Mouse (Mus musculus): ENCODE measurements around the gene Olfr183. TPM values are rescaled to one million over a fixed set of nuclear protein-coding genes. Genes with fewer than 3 reads are reported as not detected.
"Not testable (repeated sequence)": the region's sequence is repeated elsewhere in the genome, so short reads cannot be mapped to it uniquely, and the experiment has no call there.

Gene Olfr183
- not detected in 2 replicates for polyA plus RNA-seq (2014; fragmentation: Nextera tagmentation; extraction: Ambion mirVana)

- H3K4me3 ChIP-seq (ENCODE audit: low read depth, low read length) = no peak within 1 kb of the TSS
Measured at GRCm38 (mm10) chr16:58995057-58995456, at the start of gene Olfr183. Gene Olfr183, plus strand, starts transcription at chr16:58995357.

GRCm38 (mm10) chr16:59007146-59007545 is 12.0 kb downstream of the Olfr183 start:
- H3K27me3 ChIP-seq (ENCODE audit: control insufficient read depth, insufficient read depth, low read length) = no peaks in the 10 kb centered on the region
- H3K4me2 ChIP-seq (ENCODE audit: low read depth, low read length) = no peak overlapping the region
- ATAC-seq (ENCODE audit: low read depth) = no peak
- no peaks in the 10 kb centered on the region for H3K9me3 ChIP-seq (ENCODE audit: control insufficient read depth, low read length)
- no peak overlapping the region for H3K9ac ChIP-seq (replicated peaks; ENCODE audit: low read depth, low read length)
- no peak overlapping the region for H3K4me3 ChIP-seq (ENCODE audit: low read depth, low read length)
- H3K27ac ChIP-seq (ENCODE audit: low read depth, low read length) = no peak overlapping the region
- no peaks in the 10 kb centered on the region for H3K4me1 ChIP-seq (ENCODE audit: control insufficient read depth, insufficient read depth, low read length)
- H3K36me3 ChIP-seq (ENCODE audit: control insufficient read depth, insufficient read depth, low read length) = no peaks in the 10 kb centered on the region

More at GRCm38 (mm10) chr16:58995057-58995456, at the start of gene Olfr183:
- no peaks in the 10 kb centered on the region for H3K4me1 ChIP-seq (ENCODE audit: control insufficient read depth, insufficient read depth, low read length)
- H3K27me3 ChIP-seq (ENCODE audit: control insufficient read depth, insufficient read depth, low read length) = no peaks in the 10 kb centered on the region
- no peak within 1 kb of the TSS for H3K4me2 ChIP-seq (ENCODE audit: low read depth, low read length)
- no peaks in the 10 kb centered on the region for H3K9me3 ChIP-seq (ENCODE audit: control insufficient read depth, low read length)
- H3K36me3 ChIP-seq (ENCODE audit: control insufficient read depth, insufficient read depth, low read length) = no peaks in the 10 kb centered on the region
- H3K27ac ChIP-seq (ENCODE audit: low read depth, low read length) = no peak within 1 kb of the TSS
- WGBS = 85% methylated on average over 2 of the region's 2 CpGs
- H3K9ac ChIP-seq (replicated peaks; ENCODE audit: low read depth, low read length) = no peak within 1 kb of the TSS
- ATAC-seq (ENCODE audit: low read depth) = no peak

GRCm38 (mm10) chr16:59013357-59014018 is 18.3 kb downstream of the Olfr183 start:
- Histone ChIP-seq H3K27me3 (ENCODE audit: control insufficient read depth, insufficient read depth, low read length) (no peaks in the 10 kb centered on the region), H3K4me2 (ENCODE audit: low read depth, low read length) (no peak overlapping the region), H3K4me1 (ENCODE audit: control insufficient read depth, insufficient read depth, low read length) (no peaks in the 10 kb centered on the region), H3K9me3 (ENCODE audit: control insufficient read depth, low read length) (no peaks in the 10 kb centered on the region), H3K9ac (replicated peaks; ENCODE audit: low read depth, low read length) (no peak overlapping the region), H3K36me3 (ENCODE audit: control insufficient read depth, insufficient read depth, low read length) (no peaks in the 10 kb centered on the region), H3K4me3 (ENCODE audit: low read depth, low read length) (no peak overlapping the region), H3K27ac (ENCODE audit: low read depth, low read length) (no peak overlapping the region)
- no peak for ATAC-seq (ENCODE audit: low read depth)
- 67% methylated on average over 2 of the region's 2 CpGs for WGBS

- Histone ChIP-seq H3K36me3 (ENCODE audit: control insufficient read depth, insufficient read depth, low read length) (no peaks in the 10 kb centered on the region), H3K27ac (ENCODE audit: low read depth, low read length) (no peak within 1 kb of the TSS), H3K4me3 (ENCODE audit: low read depth, low read length) (no peak within 1 kb of the TSS), H3K4me2 (ENCODE audit: low read depth, low read length) (no peak within 1 kb of the TSS), H3K4me1 (ENCODE audit: control insufficient read depth, insufficient read depth, low read length) (no peaks in the 10 kb centered on the region), H3K9ac (replicated peaks; ENCODE audit: low read depth, low read length) (no peak within 1 kb of the TSS), H3K9me3 (ENCODE audit: control insufficient read depth, low read length) (no peaks in the 10 kb centered on the region), H3K27me3 (ENCODE audit: control insufficient read depth, insufficient read depth, low read length) (no peaks in the 10 kb centered on the region)
- no peak for ATAC-seq (ENCODE audit: low read depth)
- WGBS = 94% methylated on average over 4 of the region's 4 CpGs
Measured at GRCm38 (mm10) chr16:59030191-59030590, 35.0 kb downstream of the Olfr183 start, which contains the start of gene Olfr186. Gene Olfr186, minus strand, starts transcription at chr16:59030291.

GRCm38 (mm10) chr16:59039710-59040109 is 44.6 kb downstream of the Olfr183 start, which contains the start of gene Olfr187:
Gene Olfr187, minus strand, starts transcription at chr16:59039767.
- no peak for ATAC-seq (ENCODE audit: low read depth)
- WGBS = 84% methylated on average over 7 of the region's 7 CpGs
- no peaks in the 10 kb centered on the region for H3K36me3 ChIP-seq (ENCODE audit: control insufficient read depth, insufficient read depth, low read length)
- no peak within 1 kb of the TSS for H3K27ac ChIP-seq (ENCODE audit: low read depth, low read length)
- H3K9me3 ChIP-seq (ENCODE audit: control insufficient read depth, low read length) = no peaks in the 10 kb centered on the region
- no peaks in the 10 kb centered on the region for H3K4me1 ChIP-seq (ENCODE audit: control insufficient read depth, insufficient read depth, low read length)
- no peak within 1 kb of the TSS for H3K9ac ChIP-seq (replicated peaks; ENCODE audit: low read depth, low read length)
- no peaks in the 10 kb centered on the region for H3K27me3 ChIP-seq (ENCODE audit: control insufficient read depth, insufficient read depth, low read length)
- no peak within 1 kb of the TSS for H3K4me3 ChIP-seq (ENCODE audit: low read depth, low read length)
- H3K4me2 ChIP-seq (ENCODE audit: low read depth, low read length) = no peak within 1 kb of the TSS

GRCm38 (mm10) chr16:59045835-59046234 is 50.7 kb downstream of the Olfr183 start:
- Histone ChIP-seq H3K4me3 (ENCODE audit: low read depth, low read length) (no peak overlapping the region), H3K9ac (replicated peaks; ENCODE audit: low read depth, low read length) (no peak overlapping the region), H3K9me3 (ENCODE audit: control insufficient read depth, low read length) (no peaks in the 10 kb centered on the region), H3K4me2 (ENCODE audit: low read depth, low read length) (no peak overlapping the region), H3K36me3 (ENCODE audit: control insufficient read depth, insufficient read depth, low read length) (no peaks in the 10 kb centered on the region), H3K4me1 (ENCODE audit: control insufficient read depth, insufficient read depth, low read length) (no peaks in the 10 kb centered on the region), H3K27ac (ENCODE audit: low read depth, low read length) (no peak overlapping the region), H3K27me3 (ENCODE audit: control insufficient read depth, insufficient read depth, low read length) (no peaks in the 10 kb centered on the region)
- 86% methylated on average over 3 of the region's 3 CpGs for WGBS
- ATAC-seq (ENCODE audit: low read depth) = no peak

GRCm38 (mm10) chr16:59047579-59047978 is 52.4 kb downstream of the Olfr183 start:
- H3K9ac ChIP-seq (replicated peaks; ENCODE audit: low read depth, low read length) = no peak overlapping the region
- 72% methylated on average over 4 of the region's 4 CpGs for WGBS
- H3K9me3 ChIP-seq (ENCODE audit: control insufficient read depth, low read length) = no peaks in the 10 kb centered on the region
- no peaks in the 10 kb centered on the region for H3K27me3 ChIP-seq (ENCODE audit: control insufficient read depth, insufficient read depth, low read length)
- no peak for ATAC-seq (ENCODE audit: low read depth)
- H3K27ac ChIP-seq (ENCODE audit: low read depth, low read length) = no peak overlapping the region
- H3K4me3 ChIP-seq (ENCODE audit: low read depth, low read length) = no peak overlapping the region
- no peak overlapping the region for H3K4me2 ChIP-seq (ENCODE audit: low read depth, low read length)
- H3K4me1 ChIP-seq (ENCODE audit: control insufficient read depth, insufficient read depth, low read length) = no peaks in the 10 kb centered on the region
- no peaks in the 10 kb centered on the region for H3K36me3 ChIP-seq (ENCODE audit: control insufficient read depth, insufficient read depth, low read length)

GRCm38 (mm10) chr16:59048860-59049259 is 53.7 kb downstream of the Olfr183 start:
- no peaks in the 10 kb centered on the region for H3K36me3 ChIP-seq (ENCODE audit: control insufficient read depth, insufficient read depth, low read length)
- no peaks in the 10 kb centered on the region for H3K4me1 ChIP-seq (ENCODE audit: control insufficient read depth, insufficient read depth, low read length)
- H3K4me3 ChIP-seq (ENCODE audit: low read depth, low read length) = no peak overlapping the region
- no peaks in the 10 kb centered on the region for H3K9me3 ChIP-seq (ENCODE audit: control insufficient read depth, low read length)
- ATAC-seq (ENCODE audit: low read depth) = no peak
- H3K27me3 ChIP-seq (ENCODE audit: control insufficient read depth, insufficient read depth, low read length) = no peaks in the 10 kb centered on the region
- no peak overlapping the region for H3K9ac ChIP-seq (replicated peaks; ENCODE audit: low read depth, low read length)
- H3K4me2 ChIP-seq (ENCODE audit: low read depth, low read length) = no peak overlapping the region
- H3K27ac ChIP-seq (ENCODE audit: low read depth, low read length) = no peak overlapping the region
- WGBS = 88% methylated on average over 1 of the region's 1 CpGs

- not testable (repeated sequence) for ATAC-seq (ENCODE audit: low read depth); H3K27me3 ChIP-seq (ENCODE audit: control insufficient read depth, insufficient read depth, low read length); H3K4me1 ChIP-seq (ENCODE audit: control insufficient read depth, insufficient read depth, low read length); H3K4me2 ChIP-seq (ENCODE audit: low read depth, low read length); H3K36me3 ChIP-seq (ENCODE audit: control insufficient read depth, insufficient read depth, low read length); H3K27ac ChIP-seq (ENCODE audit: low read depth, low read length); H3K4me3 ChIP-seq (ENCODE audit: low read depth, low read length); H3K9me3 ChIP-seq (ENCODE audit: control insufficient read depth, low read length); H3K9ac ChIP-seq (replicated peaks; ENCODE audit: low read depth, low read length)
- 91% methylated on average over 2 of the region's 2 CpGs for WGBS
Measured at GRCm38 (mm10) chr16:59049286-59049685, 54.1 kb downstream of the Olfr183 start.

All from neural tube, embryonic 14.5 days (tissue).